Mouse (Mus musculus) midbrain, embryonic 16.5 days (tissue): ENCODE results near the gene Sebox. TPM values are rescaled to one million over a fixed set of nuclear protein-coding genes. Genes with fewer than 3 reads are reported as not detected.

Experiments
- ATAC-seq: fragments of 200-750 bp; cut with Nextera tagmentation; 2 replicates; pipeline ENCODE4 v1.8.0; 2017; ENCODE audit warnings: moderate TSS enrichment
- H3K27ac ChIP-seq: fragments of 300-500 bp; sonication (generic); 2 replicates; pipeline ENCODE4 v1.5.1; 2014; ENCODE audit warnings: mild to moderate bottlenecking, low read length, mixed read lengths
- H3K27me3 ChIP-seq: fragments of 300-500 bp; sonication (generic); 2 replicates; pipeline ENCODE4 v1.6.1; 2014; ENCODE audit warnings: low read depth, low read length, mixed read lengths; ENCODE audit not compliant: control insufficient read depth, insufficient read depth
- H3K36me3 ChIP-seq: fragments of 300-500 bp; sonication (generic); 2 replicates; pipeline ENCODE4 v1.6.1; 2014; ENCODE audit warnings: mild to moderate bottlenecking, low read length, moderate library complexity, mixed read lengths; ENCODE audit not compliant: control insufficient read depth, insufficient read depth
- H3K4me1 ChIP-seq: fragments of 300-500 bp; sonication (generic); 2 replicates; pipeline ENCODE4 v1.6.1; 2014; ENCODE audit warnings: mild to moderate bottlenecking, low read length, mixed read lengths; ENCODE audit not compliant: control insufficient read depth, insufficient read depth
- H3K4me2 ChIP-seq: fragments of 300-500 bp; sonication (generic); 2 replicates; pipeline ENCODE4 v1.6.1; 2014; ENCODE audit warnings: mild to moderate bottlenecking, low read length, mixed read lengths
- H3K4me3 ChIP-seq: fragments of 300-500 bp; sonication (generic); 2 replicates; pipeline ENCODE4 v1.5.1; 2014; ENCODE audit warnings: low read depth, mild to moderate bottlenecking, low read length, moderate library complexity, mixed read lengths
- H3K9ac ChIP-seq: fragments of 300-500 bp; sonication (generic); 2 replicates; pipeline ENCODE4 v1.6.1; 2014; ENCODE audit warnings: low read depth, low read length, mixed read lengths
- H3K9me3 ChIP-seq: fragments of 300-500 bp; sonication (generic); replicated peaks from 2 replicates; pipeline ENCODE4 v1.6.1; 2014; ENCODE audit warnings: mild to moderate bottlenecking, low read length, mixed read lengths; ENCODE audit not compliant: control insufficient read depth, poor library complexity, severe bottlenecking
- WGBS: fragments of 180-500 bp; shearing (Covaris S2); extraction: QIAGEN DNeasy Blood & Tissue Kit; methylation state at CpG from one replicate; pipeline ENCODE4 v1.1.7; 2014; 5-methylcytosine and 5-hydroxymethylcytosine counted together
- polyA plus RNA-seq: library from polyadenylated mRNA; unstranded; fragments of >200 nt; fragmentation: Nextera tagmentation; extraction: Ambion mirVana; gene quantifications from 2 replicates; pipeline ENCODE4 v1.2.1, GENCODE M21; 2015

The Sebox gene
- polyA plus RNA-seq, 1 experiment from 2014 or later = 0.14 TPM

- Histone ChIP-seq H3K9me3 (no peaks in the 10 kb centered on the region), H3K4me3 (peak within 1 kb of the TSS; percentile 65), H3K9ac (peak within 1 kb of the TSS; percentile 78), H3K4me2 (peak within 1 kb of the TSS; percentile 75), H3K27ac (peak within 1 kb of the TSS; percentile 79), H3K36me3 (no peaks in the 10 kb centered on the region; the same call in 1 of the 2 replicates), H3K4me1 (peaks cover 5% of the 10 kb centered on the region), H3K27me3 (no peaks in the 10 kb centered on the region)
- ATAC-seq = peak; percentile 93
- under 1% methylated on average over 41 of the region's 41 CpGs for WGBS
These were observed 37.6 kb upstream of the Sebox start, which contains the start of gene Slc46a1 for GRCm38 (mm10) chr11:78465568-78466180. Gene Slc46a1, plus strand, starts transcription at chr11:78465697.

GRCm38 (mm10) chr11:78466242-78466912 is 36.9 kb upstream of the Sebox start:
- no peaks in the 10 kb centered on the region for H3K27me3 ChIP-seq
- peak overlapping the region; percentile 78 for H3K9ac ChIP-seq
- peak overlapping the region; percentile 79 for H3K27ac ChIP-seq
- peaks cover under 1% of the 10 kb centered on the region; the same call in 1 of the 2 replicates for H3K36me3 ChIP-seq
- peak overlapping the region; percentile 75 for H3K4me2 ChIP-seq
- peaks cover 5% of the 10 kb centered on the region for H3K4me1 ChIP-seq
- WGBS = 48% methylated on average over 23 of the region's 23 CpGs
- peak overlapping the region; percentile 65 for H3K4me3 ChIP-seq
- ATAC-seq = no peak; the same call in none of the 2 replicates
- H3K9me3 ChIP-seq = no peaks in the 10 kb centered on the region

- Histone ChIP-seq H3K27ac (no peak overlapping the region), H3K9me3 (no peaks in the 10 kb centered on the region), H3K4me1 (peaks cover 5% of the 10 kb centered on the region), H3K36me3 (peaks cover 3% of the 10 kb centered on the region; the same call in 1 of the 2 replicates), H3K4me2 (no peak overlapping the region), H3K9ac (no peak overlapping the region), H3K4me3 (no peak overlapping the region), H3K27me3 (no peaks in the 10 kb centered on the region)
- ATAC-seq = no peak
- 84% methylated on average over 7 of the region's 7 CpGs for WGBS
These were observed 35.7 kb upstream of the Sebox start for GRCm38 (mm10) chr11:78467515-78467914.

GRCm38 (mm10) chr11:78467932-78468331 is 35.3 kb upstream of the Sebox start:
- ATAC-seq = no peak
- Histone ChIP-seq H3K27ac (no peak overlapping the region), H3K4me2 (no peak overlapping the region), H3K9ac (no peak overlapping the region), H3K36me3 (peaks cover 6% of the 10 kb centered on the region), H3K4me3 (no peak overlapping the region), H3K9me3 (no peaks in the 10 kb centered on the region), H3K27me3 (no peaks in the 10 kb centered on the region), H3K4me1 (peaks cover 5% of the 10 kb centered on the region)
- WGBS = 76% methylated on average over 3 of the region's 3 CpGs

- Histone ChIP-seq H3K4me3 (no peak overlapping the region), H3K27ac (no peak overlapping the region), H3K36me3 (peaks cover 6% of the 10 kb centered on the region), H3K27me3 (no peaks in the 10 kb centered on the region), H3K4me2 (no peak overlapping the region), H3K9ac (no peak overlapping the region), H3K9me3 (no peaks in the 10 kb centered on the region), H3K4me1 (peaks cover under 1% of the 10 kb centered on the region)
- WGBS = 94% methylated on average over 10 of the region's 10 CpGs
- no peak for ATAC-seq
These were observed 31.7 kb upstream of the Sebox start for GRCm38 (mm10) chr11:78471326-78472103.

- no peaks in the 10 kb centered on the region for H3K4me1 ChIP-seq
- H3K9ac ChIP-seq = no peak overlapping the region
- no peak overlapping the region for H3K27ac ChIP-seq
- H3K36me3 ChIP-seq = peaks cover 14% of the 10 kb centered on the region
- no peak for ATAC-seq
- no peaks in the 10 kb centered on the region for H3K27me3 ChIP-seq
- H3K9me3 ChIP-seq = no peaks in the 10 kb centered on the region
- WGBS = 81% methylated on average over 3 of the region's 3 CpGs
- no peak overlapping the region for H3K4me2 ChIP-seq
- H3K4me3 ChIP-seq = no peak overlapping the region
These were observed 28.0 kb upstream of the Sebox start for GRCm38 (mm10) chr11:78475289-78475688.

GRCm38 (mm10) chr11:78483639-78484038 is 19.6 kb upstream of the Sebox start:
- H3K27ac ChIP-seq = no peak overlapping the region
- H3K36me3 ChIP-seq = peaks cover 49% of the 10 kb centered on the region
- no peaks in the 10 kb centered on the region; the same call in 1 of the 2 replicates for H3K27me3 ChIP-seq
- no peak overlapping the region for H3K4me2 ChIP-seq
- H3K9me3 ChIP-seq = no peaks in the 10 kb centered on the region
- H3K9ac ChIP-seq = no peak overlapping the region
- WGBS = 75% methylated on average over 7 of the region's 7 CpGs
- no peaks in the 10 kb centered on the region for H3K4me1 ChIP-seq
- no peak for ATAC-seq
- H3K4me3 ChIP-seq = no peak overlapping the region

- H3K27ac ChIP-seq = no peak overlapping the region
- 0 out of 2 replicates have a peak, but pooled peaks have one; percentile 19 for ATAC-seq
- H3K4me2 ChIP-seq = no peak overlapping the region
- WGBS = 3% methylated on average over 8 of the region's 8 CpGs
- no peaks in the 10 kb centered on the region for H3K9me3 ChIP-seq
- no peak overlapping the region for H3K4me3 ChIP-seq
- H3K4me1 ChIP-seq = peaks cover 13% of the 10 kb centered on the region
- H3K36me3 ChIP-seq = peaks cover 25% of the 10 kb centered on the region
- no peaks in the 10 kb centered on the region; the same call in 1 of the 2 replicates for H3K27me3 ChIP-seq
- no peak overlapping the region for H3K9ac ChIP-seq
These were observed 15.1 kb upstream of the Sebox start for GRCm38 (mm10) chr11:78488168-78488567.
